Mouse (Mus musculus) C2C12 (cell line): ENCODE measurements around the gene Syt1.

Experiments used
- CEBPB ChIP-seq: IDR thresholded peaks from one replicate; pipeline ENCODE4 v1.6.1; 2011; ENCODE audit warnings: low read depth, mild to moderate bottlenecking, control low read depth, moderate library complexity
- CTCF ChIP-seq: IDR thresholded peaks from one replicate; pipeline ENCODE4 v1.5.1; 2011; ENCODE audit not compliant: control insufficient read depth, insufficient read depth, insufficient read length
- MAX ChIP-seq: IDR thresholded peaks from one replicate; pipeline ENCODE4 v1.6.1; 2011; ENCODE audit warnings: mild to moderate bottlenecking, control low read depth
- USF1 ChIP-seq: IDR thresholded peaks from one replicate; pipeline ENCODE4 v1.6.1; 2011; ENCODE audit warnings: low read depth, mild to moderate bottlenecking, control low read depth, moderate library complexity

DNA sequence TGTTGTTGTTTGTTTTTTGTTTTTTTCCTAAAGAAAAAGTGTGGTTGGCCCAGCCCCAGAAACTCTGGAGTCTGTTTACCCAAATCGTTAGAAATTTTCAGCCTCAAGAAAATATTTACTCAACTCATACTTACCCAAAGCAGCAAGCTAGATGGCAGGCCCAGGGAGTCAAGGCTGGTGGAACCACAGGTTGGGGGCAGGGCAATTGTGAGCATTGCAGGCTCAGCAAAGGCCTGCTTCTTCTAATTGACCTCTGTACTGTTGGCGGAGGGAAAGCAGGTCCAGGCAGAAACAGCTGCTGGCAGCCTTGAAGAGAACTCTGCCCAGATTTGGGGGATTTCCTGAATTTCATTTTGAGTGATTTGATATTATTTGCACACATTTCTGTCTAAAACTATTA lies 557.2 kb downstream of the Syt1 start:
- TF ChIP-seq MAX (no peak), CTCF (no peak), USF1 (no peak), CEBPB (no peak)
